Mouse (Mus musculus): Measurements from ENCODE around the gene Gpx5.

DNA sequence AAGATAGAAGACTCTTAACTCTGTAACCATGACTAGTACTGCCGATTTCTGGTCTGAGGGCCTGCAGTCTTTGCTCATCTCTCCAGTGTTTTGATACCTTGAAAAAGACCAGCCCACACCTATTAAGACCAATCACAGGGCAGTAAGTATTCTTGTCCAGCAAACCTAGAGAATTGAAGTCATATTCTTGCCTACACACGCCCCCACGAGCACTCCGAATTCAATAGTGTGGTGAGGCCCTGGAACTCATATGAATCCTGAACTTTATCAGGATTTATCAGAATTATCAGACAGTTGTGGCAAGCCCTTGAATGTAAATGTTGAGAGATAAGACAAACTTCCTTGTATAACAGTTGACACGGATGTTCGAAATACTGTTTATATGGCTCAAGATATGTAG is at the start of gene Gpx5:
- TF ChIP-seq CTCF (IDR thresholded peaks at IDR 0.05; ENCODE audit: borderline replicate concordance, insufficient read depth, low read depth, low read length), result no peak
- no peak for TF ChIP-seq POLR2A (IDR thresholded peaks at IDR 0.05; ENCODE audit: borderline replicate concordance, insufficient read depth, low read length)
